Mouse (Mus musculus) right cerebral cortex, postnatal 14 days (tissue): Measurements from ENCODE around the gene Bcl9.
A peak's percentile ranks its signal among the peaks of the same experiment; 100 is the strongest.

Experiments
- DNase-seq: peaks from one replicate; pipeline ENCODE4 v3.0.0; 2022

The Bcl9 gene

DNA sequence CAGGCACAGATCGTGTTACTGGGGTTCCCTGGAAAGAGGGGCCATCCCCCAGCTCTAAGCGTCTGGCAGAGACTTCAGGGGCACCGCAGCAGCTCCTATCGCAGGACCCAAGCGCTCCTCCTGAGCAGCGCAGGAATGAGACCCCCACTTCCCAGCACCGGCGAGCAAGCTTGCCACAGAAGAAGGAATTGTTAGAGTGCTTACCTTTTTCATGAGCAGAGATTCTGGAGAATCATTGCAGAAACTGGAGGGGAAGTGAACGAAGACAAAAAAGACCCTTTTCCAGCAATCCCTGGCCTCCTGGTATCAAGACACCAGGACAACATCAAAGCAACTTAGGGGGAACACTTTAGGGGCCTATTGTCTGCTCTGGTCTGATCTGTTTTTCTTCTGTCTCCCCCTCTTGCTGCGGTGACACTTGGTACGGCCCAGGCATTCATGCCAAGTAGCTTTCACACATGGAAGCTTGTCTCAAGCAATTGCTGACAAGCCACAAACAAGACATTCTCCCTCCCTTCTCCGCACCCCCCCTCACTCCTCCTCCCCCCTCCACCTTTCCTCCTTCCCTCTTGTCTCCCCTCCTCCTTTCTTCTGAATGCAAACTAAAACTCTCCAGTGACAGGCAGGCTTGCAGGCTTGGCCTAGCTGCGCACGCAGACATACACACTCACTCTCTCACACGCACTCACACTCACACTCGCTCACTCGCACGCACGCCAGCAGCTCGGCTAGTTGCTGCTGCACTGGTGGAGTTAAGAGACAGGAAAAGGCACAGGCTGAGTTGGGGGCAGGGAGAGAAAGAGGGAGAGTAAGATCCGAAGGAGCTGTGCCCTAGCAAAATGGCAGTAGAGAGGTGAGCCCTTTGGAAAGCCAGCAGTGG lies at the start of gene Bcl9:
Gene Bcl9, minus strand, starts transcription at position 365 of the 880 bp plus-strand sequence.
- DNase-seq = peak; percentile 69

DNA sequence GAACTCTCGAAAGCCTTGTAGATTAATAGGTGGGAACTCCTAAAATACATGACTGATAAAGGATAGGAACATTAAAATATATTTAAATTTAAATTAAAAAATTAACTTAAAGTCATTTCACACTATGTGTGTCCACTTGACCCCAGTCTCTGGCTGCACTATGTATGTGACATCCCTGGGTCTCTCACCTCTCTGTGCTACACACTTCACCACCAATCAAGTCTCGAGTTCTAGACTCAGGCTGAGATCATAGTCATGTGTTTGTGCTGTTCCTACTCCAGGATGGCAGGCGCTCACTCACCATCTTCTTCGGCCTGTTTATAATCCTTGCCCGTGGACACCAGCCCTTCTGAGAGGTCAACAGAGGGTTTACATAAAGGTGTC lies 41.5 kb upstream of the Bcl9 start:
- no peak for DNase-seq

DNA sequence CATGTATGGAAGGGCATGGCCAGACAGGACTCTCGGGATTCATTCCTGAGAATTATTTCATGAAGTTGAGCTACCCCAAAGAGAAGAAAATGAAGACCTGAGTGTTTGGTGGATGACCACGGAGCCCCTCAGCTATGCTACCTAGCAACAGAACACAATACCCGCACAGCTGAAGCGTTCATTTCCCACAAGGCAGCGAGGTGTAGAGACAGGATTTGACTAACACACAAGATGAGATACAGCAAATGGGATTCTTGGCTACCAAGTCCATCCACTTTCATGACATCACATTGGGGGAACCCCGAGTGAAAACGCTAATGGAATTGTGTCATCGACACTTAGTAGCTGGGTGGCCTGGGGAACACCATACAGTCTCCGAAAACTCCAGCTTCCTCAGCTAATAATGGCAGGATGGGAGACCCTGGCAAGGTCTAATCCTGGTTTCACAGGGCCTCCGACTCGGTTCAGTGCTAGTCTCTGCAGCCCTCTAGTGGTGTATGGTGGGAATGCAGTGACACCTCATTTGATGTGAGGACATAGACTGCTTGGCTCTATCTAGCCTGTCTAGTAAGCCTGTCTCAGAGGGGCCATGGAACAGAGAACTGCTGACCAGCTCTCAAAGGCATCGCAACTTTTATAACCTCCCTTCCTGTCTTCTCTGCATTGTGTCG lies 40.9 kb upstream of the Bcl9 start:
- peak; percentile 95 for DNase-seq

DNA sequence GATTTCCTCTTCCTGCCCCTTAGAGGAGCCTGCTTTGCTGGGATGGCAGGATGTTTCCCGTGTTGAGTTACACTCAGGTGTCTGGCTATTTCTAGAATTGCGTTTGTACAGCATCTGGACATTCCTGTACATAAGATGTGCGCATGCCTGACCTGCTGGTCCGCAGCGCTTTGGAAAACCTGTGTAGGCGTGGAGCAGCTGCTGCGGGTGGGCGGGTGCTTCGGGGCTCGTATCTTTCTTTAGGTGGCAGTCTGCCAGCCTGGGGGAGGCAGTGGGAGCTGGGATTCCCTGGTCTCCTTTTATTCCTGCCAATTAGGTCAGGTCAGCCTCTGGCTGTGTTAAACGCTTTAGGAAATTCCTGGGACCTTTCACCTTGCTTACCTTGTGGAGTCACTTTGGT lies 39.6 kb upstream of the Bcl9 start:
- DNase-seq = peak; percentile 65

DNA sequence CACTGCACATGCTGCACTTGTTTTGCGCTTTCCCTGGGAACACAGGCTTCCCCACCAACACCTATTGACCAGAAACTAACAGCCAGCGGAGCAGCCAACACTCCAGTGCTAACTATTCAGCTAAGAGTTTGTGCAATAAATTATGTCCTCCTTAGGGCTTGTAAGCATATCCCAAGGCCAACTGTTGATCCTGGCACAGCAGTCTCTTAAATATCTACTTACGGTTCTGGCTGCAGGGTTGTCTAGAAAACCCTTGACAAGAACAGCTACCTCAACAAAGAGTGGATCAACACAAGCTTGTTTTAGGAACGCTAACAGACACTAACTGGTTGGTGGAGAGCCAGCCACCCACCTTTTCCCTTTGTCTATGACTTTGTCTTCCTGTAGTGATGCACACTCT lies 38.6 kb upstream of the Bcl9 start:
- DNase-seq = no peak

DNA sequence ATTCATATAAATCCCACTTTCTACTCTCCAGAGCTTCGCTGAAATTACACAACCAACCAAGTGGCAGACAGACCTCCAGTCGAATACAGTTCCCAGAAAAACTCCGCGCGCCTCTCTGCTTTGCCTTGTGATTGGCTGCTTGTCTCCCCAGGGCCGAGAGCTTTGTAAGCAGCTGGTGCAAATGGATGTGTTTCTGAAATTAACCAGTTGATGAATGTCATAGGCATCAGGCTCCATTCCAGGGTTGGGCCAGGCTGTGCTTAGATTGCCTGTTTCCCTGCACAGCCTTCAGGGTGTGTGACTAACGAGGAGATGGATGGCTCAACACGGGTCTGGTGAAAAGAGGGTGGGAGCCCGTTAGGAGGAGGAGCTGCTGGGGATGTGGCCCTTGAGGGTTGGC lies 36.9 kb upstream of the Bcl9 start:
- no peak for DNase-seq

DNA sequence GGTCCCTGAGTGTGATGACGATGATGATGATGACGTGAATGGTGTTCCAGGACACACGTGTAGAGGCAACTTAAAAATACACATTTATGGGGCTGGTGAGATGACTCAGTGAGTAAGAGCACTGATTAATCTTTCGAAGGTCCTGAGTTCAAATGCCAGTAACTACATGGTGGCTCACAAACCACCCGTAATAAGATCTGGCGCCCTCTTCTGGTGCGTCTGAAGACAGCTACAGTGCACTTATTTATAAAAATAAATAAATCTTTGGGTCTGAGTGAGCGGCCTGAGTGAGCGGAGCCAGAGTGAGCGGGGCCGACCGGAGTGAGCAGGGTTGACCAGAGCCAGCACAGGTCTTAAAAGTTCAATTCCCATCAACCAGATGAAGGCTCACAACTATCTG lies 34.5 kb upstream of the Bcl9 start:
- DNase-seq = peak; percentile 44

DNA sequence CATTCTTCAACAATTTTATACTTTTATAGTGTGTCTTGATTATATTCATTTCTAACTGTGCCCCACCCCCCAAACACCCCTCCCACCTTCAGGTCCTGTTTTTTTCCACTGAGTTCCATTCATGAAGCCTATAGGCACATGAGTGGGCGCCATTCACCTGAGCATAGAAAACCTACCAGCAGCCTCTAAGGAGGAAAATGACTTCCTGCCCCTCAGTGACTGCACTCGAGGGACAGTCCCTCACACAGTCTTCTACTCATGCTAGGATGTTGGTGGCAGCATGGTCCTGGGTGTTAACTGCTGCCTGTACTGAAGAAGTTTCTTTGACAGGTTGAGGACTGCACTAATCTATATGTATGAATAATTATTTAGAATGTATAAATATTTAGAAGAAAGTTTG lies 30.1 kb upstream of the Bcl9 start:
- no peak for DNase-seq

DNA sequence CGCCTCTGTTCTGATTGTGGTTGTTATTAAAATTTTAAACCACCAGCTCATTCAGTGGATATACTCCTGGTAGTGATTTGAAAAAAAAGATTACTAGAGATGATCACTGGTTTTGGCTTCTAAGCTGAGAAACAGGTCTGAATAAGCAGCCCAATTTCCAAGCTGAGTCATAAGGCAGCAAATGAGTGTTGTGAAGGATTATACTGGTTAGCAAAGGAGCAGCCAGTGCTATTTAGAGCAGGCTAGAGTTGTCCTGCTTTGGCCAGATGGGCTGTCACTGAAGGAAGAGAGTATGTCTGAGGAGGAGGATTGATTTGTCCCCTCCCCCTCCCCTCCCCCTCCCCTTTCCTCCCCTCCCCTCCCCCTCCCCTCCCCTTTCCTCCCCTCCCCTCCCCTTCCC lies 29.6 kb upstream of the Bcl9 start:
- no peak for DNase-seq

DNA sequence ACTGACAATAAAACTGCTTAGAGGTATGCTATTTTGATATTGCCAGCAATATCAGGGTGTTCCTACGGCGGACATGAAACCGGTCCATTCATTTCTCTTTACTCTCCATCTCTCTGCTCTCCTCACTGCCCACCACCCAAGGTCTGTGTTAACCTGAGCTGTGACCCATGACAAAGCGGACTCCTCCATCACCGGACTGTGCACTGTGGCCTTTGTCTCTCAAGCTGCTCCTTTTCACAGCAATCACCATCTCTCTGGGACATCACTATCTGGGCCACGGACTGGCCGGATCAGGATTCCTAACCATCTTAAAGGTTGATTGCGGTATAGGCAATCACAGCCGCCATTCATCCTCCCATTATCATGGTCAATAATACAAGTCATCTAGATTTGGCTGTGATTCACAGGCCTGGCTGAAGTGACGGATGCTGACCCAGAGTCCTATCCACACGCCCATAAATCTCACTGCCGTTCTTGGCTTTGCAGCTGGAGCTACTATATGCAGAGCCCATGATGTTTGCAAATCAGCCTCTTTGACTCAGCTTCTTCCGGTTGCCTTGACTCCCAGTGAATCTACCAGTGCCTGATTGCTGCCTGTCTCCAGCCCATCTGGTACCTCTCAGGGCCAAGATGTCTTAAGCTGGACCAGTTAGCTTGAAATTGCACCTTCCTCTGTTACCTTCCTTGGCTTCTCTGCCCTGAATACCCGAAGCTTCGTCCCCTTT lies 28.1 kb upstream of the Bcl9 start:
- DNase-seq = no peak

DNA sequence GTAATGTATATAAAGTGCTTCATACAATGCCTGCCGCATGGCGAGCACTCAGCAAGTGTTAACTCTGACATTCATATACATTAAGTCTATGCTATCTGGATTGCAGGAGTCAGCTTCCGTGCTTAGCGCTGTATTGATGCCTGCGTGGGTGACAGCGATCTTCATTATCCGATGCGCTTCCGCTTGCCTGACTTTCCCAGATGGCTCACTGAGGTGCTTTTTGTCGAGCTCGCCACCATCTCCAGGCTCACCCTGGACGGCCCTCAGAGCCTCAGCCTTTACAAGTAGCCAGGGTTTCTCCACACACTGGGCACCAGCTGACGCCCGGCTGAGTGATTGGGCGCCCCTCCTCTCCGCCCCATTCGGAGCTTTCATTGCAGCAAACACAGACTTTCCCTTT lies 26.3 kb upstream of the Bcl9 start:
- peak; percentile 17 for DNase-seq

DNA sequence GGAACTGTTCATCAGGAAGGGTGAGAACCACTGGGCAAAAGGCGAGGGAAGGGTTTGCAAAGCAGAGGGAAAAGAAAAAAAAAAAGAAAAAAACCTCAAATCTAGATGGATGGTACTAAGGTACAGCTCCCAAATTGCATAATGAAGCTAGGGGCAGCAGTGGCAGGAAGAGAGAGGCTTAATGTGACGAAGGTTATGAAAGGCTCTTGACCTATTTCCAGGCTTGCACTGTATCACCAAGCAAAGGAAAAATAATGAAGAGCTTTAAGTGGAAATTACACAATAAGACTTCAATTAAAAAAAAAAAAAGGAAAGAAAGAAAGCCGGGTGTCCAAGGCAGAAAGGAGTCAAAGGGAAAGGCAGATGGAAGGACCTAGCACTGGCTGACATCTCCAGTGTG lies 19.6 kb upstream of the Bcl9 start:
- DNase-seq = no peak

DNA sequence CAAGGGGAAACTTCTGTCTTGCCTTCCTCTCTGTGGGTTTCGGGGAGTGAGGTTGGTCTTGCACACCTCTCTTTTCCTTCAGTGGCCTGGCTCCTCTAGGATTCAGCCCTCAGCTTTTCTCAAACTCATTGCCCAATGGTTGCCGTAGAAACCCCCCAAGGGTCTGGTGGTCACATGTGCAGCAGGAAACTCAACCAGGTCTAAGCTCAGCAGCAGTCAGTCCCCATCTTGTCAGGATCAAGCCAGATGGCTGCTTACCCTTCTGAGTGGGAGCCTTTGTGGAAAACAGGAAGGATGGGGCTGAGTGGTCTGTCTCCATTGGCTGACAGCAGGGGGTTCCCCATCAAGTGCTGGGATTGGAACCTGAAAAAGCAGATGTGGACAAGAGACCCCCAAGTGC lies 15.7 kb upstream of the Bcl9 start:
- DNase-seq = no peak

DNA sequence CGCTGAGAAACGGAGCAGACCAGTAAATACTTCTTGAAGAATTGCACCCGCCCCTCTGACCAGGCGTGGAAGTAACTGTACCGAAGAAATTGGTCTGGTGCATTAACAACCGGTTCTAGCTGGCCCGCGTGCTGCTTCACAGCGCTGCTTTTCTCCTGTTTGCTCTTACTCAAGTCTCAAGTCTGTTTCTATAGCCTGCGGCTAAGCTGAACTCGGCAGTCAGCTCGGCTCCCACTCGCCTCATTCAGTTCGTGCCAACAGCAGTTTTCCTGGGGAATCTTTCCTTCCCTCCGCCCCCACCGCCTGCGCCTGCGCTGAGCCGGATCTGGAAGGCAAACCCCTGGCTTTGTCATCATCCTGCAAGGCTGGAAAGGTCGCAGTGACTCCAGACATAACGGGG lies 14.3 kb upstream of the Bcl9 start:
- DNase-seq = peak; percentile 60

DNA sequence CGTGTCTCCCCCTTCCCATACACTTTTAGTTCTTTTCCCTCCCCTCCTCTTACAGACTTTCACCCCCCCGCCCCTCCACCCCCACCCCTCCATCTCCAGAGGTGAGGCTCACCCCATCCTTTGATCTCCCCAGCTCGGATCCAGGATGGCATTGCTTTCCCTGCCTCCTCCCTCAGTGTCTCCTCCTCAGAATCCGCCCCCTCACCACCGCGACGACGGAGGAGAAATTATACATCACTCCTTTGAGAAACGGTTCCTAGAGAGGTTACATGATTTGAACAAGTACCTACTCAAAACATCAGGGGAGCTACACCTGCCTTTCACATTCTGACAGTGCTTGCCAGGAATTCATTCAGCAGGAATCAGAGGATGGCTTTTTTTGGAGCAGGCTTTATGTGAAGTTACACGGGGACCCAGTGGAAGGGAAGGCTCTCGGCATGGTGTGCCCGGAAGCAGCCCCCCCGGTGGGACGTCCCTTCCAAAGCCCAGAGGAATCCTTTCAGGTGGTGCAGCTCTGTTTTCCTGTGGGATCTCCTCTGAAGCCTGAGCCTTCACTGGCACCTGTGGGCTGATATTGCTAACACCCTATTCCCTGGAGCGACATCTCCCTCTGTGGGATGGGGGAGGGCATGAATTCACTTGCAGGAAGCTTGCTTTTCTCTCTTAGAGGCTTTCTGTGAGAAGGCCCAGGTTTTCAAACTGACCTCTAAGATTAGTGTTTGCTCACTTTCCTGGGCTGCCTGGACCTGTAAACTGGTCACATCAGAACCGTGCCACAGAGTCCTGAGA lies 12.2 kb upstream of the Bcl9 start:
- no peak for DNase-seq

DNA sequence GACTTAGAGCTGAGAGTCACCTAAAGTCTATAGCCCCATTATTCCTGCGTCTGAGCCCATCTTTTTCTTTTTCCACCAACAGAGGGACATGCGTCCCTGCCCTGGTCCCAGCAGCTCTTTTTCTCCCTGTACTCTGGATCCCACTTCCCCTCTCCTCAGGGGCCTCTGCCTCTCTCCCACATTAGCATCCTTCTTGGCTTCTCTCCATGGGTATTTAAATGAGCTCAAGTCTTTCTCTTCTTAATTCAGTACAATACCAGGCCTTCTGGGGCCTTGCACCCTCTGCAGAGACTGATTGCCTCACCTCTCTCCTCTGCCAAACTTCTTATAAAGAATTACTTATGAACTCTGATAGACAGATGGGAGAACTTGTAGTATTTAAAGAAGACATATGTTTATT lies 10.7 kb upstream of the Bcl9 start:
- no peak for DNase-seq

DNA sequence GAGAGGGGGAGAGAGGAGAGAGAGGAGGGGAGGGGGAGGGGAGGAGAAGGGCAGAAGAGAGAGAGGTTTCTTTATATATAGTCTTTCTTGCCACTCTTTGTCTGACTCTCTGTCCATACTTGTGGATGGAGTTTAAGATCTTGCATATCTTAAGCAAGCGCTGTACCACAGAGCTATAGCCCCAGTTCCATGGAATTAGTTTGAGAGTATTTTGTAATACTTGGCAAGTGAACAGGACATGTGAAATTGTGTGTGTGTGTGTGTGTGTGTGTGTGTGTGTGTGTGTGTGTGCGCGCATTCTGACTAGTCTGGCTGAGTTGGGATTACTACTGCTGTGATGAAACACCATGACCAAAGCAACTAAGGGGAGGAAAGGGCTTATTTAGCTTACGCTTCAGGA lies 8.2 kb upstream of the Bcl9 start:
- no peak for DNase-seq

DNA sequence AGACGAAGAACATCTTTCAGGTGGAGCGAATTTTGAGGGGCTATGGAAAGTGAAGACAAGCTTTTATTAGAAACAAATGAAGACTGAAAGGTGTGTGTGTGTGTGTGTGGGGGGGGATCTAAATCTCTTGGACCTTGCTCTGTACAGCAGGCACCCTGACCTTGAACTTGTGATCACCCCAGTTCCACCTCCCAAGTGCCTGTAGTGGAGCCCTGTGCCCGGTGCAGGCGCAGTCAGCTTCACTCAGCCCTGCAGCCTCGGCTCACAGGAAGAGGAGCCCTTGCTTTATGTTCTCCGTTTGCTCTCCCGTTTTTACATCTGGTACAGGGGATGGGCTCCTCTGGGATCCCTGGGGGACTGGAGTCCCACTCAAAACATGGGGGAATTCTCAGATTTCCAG lies 3.9 kb upstream of the Bcl9 start:
- no peak for DNase-seq

DNA sequence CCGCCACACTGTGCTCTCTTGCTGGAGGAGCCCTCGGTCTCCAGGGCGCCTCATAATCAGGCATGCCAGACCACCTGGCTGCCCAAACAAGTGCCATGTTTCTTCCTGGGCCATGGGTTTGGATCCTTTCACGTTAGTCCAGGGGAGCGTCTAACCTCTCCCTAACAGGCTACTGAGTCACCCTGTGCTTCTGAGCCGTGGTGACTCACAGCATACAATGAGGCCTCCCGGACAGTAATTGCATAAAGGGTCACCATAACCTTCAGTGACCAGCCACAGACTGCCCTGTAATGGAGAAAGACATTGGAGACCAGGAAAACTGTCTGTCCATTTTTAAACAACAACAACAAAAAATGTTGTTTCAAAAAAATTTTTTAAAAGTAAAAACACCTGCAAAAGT lies 2.7 kb upstream of the Bcl9 start:
- no peak for DNase-seq

DNA sequence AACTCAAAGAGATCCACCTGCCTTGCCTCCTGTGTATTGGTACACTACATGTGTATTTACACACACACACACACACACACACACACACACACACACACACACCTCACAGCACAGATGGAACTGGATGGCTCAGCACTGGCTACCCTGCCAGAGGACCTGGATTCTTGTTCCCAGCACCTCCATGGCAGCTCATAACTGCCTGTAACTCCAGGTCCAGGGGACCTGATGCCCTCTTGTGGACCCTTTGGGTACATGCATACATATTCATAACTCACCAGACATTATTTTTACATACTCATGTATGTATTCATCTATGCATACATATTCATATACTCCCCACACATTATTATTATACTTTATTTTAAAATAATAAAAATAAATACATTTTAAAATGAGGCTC lies 2.2 kb upstream of the Bcl9 start:
- DNase-seq = no peak

DNA sequence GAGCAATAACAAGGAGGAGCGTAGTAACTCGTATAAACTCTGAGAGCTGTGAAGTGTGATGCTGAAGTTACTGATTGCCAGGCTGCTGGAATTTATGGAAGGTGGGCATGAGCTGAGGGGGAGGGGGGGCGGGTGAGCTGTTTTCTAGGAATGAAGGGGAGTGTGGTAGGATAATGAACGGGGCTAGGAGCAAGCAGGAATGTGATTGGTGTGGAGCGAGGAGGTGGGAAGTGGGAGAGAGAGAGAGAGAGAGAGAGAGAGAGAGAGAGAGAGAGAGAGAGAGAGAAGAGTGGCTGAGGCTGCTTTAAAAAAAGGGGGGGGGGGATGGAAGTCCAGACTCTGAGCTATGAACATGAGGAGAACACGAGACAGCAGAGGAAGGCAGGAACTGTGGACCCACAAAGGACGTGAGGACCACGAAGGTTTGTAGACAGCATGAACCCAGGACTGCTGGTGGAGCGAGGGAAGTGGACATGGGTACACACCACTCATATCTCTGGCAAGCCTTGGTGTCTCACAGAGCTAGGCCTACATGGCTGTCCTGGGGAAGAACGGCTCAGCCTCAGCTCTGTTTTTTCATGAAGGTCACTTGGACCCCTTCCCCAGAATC lies 1.2 kb upstream of the Bcl9 start:
- no peak for DNase-seq

DNA sequence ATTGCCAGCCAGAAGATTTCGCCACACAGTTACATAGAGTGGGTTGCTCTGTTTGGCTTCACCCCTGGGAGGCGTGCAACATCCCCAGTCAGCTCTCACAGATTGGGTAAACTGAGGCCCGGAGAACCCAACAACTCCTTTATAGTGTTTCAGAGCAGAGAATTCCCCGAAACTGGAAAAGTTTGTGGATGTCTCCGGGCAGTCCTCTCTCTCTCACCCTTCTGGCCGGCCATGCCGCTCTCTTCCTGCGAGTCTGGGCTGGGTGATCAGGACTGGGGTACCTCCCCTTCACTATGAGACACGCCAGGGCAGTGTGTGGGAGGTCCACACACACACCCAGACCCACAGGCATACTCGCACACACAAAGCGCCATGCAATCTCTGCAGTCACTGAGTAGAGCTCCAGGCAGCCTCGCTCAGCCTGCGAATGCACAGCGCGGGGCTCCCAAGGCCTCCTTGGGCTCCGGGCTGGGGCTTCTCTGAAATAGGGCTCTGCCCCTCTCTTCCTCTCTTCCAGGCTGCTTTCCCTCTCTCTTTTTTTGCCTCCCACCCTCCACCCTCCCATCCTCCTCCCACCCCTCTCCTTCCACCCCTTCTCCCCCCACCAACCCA lies 670 bp downstream of the Bcl9 start:
- DNase-seq = peak; percentile 56
